Mouse (Mus musculus) heart, adult 9 months (tissue): ENCODE measurements around the gene Wscd2.

Source experiments
- DNase-seq, 2 experiments: peaks; one replicate each; pipeline ENCODE4 v3.0.0; 2022; ENCODE audit warnings: low spot score in 2 of 2

Gene Wscd2

DNA sequence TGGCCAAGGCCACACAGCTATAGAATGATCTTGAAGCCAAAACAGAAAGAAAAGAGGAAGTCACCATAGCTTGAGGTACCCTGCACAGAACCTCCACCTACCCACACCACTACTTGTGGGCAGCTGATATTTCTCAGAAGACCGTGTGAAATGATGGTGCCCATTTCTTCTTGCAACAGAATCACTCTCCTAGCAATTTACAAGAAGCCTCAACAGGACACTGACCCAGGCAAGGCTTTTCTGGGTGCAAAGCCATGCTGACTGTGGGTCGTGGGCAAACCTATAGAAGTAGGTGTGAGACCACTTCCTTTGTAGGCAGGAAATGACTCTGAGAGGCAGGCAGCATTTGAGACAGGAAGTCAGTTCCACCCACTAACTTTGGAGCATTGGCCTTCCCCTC is 49.3 kb downstream of the Wscd2 start:
- DNase-seq: no peak

DNA sequence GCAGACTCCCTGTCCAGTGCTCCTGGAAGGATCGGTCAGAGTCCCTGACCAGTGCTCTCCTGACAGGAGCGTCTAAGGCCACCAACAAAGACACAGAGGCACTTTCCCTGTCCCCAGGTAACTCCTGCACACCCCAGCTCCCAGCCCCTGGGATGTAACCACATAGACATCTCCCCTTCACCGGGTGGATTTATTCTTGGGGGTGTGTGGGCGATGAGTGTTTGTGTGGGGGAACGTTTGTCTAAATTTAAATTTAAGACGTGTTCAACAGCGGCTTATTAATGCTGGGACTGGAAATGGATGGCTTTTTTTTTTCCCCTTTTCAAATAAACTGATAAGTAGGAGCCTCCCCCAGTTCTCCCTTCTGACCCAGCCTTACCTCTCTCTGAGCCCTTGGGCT is 49.7 kb downstream of the Wscd2 start:
- DNase-seq: no peak

DNA sequence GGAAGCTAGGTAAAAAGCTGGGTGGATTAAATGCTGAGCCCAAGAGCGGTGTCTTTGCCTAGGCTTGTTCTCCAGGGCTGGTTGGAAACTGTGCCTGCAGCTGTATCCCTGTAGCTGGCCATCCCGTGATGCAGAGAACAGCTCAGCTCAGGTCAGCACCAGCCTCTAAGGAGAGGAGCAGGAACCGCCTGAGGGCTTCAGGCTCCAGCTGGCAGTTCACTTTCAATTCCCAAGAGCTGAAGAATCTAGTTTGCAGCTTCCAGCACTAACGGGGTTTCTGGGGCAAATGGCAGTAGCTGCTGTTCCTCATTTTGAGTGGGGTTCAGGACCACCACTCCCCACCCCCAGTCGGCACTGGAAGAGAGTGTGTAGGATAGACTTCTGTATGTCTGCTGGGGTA is 51.1 kb downstream of the Wscd2 start:
- DNase-seq: no peak

DNA sequence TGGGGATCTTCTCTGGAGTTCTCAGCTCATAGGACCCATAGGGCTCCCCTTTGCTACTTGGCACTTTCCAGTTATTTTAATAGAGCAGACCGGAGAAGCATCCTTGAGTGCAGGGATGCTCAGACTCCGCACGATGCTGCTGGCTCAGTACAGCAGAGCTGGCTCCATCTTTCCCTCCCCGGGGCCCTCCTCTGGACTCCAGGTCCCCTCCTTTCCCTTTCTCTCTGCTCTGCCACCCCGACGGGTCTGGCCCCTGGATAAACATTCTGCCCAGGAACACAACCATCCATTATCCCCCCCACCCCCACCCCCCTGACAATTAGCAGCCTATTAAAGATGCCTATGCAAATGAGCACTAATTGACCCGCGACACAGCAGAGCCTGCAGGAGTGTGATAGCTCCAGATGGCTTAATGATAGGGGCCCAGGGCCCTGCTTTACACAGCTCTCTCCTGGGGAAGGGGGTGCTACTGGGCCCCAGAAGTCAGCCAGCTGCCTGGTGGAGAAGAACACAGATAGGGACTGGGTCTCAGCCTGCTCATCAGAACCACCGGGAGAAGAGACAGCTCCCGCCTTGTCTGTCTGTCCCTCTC is 52.8 kb downstream of the Wscd2 start:
- no peak for DNase-seq

DNA sequence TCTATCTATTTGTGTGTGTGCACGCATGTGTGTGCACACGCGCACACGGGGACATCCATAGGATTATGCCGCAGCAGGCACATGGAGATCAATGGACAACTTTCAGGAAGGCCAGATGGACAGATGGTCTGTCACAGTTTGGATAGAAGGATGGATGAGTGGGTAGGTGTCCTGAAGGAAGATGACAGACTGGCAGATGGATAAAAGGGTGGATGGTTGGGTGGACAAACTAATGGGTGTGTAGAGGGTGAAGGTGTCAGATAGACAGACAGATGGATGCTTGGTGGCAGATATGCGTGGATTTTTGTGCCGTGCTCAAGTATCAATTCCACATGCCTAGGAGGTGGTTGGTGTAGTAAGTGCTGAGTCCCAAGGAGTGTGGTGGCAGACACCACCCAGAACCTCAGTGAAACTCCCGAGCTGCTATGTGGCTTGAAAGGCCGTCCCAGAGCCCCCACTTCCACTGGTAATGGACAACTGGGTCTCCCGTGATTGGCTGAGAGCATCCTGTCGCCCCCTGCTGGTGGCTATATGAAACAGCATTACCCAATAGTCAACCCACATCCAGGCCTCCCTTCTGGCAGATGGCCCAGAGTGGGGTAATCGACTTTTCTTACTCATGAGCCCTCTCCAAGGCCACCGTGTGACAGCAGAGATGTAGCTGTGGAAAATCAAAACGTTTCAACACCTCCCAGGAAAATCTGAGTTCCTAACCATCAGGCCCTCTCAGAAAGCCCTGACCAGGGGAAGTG is 58.0 kb downstream of the Wscd2 start:
- peak; percentile 25 to 53 for DNase-seq

DNA sequence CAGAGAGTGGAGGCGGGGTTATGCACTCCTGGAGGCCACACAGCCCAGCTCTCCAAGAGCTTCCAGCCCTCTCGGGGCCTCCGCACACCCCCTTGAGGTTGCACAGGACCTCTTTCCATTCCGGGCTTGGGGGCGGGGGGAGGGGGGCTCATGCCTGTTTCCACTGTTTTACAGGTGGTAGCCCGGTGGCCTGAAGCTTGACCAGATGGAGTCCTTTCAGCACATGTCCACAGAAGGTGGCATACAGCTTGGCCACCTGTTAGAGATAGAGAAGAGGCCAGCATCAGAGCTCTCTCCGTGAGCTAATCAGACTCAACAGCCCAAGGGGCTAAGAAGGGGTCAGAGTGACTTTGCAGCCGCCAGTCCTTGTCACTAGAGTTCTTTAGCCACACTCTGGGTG is 60.1 kb downstream of the Wscd2 start:
- no peak for DNase-seq

DNA sequence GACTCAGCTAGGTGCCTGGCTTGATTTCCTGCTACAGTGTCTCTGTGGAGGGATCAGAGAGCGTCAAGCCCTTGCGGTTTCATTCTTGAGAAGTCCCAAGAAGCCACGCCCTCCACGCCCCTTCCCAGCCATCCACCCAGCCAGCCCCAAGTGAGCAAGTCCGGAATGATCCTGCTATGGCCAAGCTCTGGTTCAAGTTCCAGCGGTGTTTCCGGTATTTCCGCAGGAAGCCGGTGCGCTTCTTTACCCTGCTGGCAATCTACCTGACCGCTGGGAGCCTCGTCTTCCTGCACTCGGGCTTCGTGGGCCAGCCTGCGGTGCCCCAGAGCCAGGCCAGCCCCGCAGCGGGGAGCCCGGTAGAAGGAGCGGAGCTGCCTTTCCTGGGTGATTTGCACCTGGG is 60.6 kb downstream of the Wscd2 start:
- DNase-seq: no peak

DNA sequence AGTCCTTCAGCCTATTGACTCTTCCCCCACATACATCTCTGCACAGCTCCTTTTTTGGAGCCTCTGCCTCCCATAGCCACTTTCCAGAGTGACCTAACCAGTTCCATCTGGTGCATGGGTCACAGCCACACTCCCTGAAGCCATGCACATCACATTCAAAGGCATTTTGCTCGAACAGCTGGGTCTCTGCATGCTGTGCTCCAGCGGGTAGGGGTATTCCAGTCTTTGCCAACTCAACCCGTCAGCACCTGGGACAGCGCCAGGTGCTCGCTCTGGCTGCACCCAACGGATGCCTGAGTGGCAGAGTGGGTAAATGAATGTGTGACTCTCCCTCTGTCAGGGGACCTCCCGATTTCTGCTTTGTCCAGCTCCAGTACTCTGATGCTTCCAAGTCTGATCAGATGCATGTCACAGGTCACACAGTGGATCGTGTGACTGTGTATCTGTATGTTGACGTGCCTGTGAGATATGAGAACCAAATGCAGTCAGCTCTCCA is 63.3 kb downstream of the Wscd2 start:
- DNase-seq: no peak

DNA sequence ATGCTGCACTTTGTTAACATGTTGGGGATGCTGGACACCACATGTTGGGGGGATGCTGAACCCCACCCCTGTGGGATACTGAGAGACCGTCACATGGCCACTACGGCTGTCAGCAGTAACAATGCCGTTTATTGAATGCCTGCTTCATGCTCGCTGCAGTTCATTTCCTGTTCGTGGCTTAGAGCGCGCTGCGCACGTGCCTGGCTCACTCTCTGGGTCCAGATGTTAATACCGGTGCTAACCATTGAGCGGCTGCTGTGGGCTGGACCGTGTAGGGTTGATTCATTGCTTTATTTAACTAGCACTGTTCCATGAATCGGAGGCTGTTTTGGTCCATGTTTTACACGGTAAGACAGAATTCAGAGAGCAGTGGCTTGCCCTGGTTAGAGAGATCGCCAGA is 64.0 kb downstream of the Wscd2 start:
- DNase-seq: no peak

DNA sequence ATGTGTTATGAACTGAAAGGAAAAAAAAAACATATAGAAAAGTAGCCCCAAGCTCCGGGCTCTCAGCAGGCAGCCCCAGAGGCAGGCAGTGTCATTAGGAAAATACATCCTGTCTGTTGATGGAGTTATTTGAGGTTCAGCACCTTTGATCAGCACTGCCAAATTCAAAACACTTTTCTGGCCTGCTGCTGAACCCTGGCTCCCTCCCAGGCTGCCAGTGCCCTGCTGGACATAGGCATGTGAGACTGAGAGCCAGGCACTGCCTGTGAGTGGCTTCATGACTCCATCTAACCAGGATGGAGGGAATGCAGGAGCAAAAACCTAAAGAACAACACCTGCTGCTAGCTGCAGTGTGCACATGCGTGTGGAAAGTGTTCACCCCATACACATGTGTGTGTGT is 64.4 kb downstream of the Wscd2 start:
- peak in 1 of 2 experiments; percentile 19 for DNase-seq

DNA sequence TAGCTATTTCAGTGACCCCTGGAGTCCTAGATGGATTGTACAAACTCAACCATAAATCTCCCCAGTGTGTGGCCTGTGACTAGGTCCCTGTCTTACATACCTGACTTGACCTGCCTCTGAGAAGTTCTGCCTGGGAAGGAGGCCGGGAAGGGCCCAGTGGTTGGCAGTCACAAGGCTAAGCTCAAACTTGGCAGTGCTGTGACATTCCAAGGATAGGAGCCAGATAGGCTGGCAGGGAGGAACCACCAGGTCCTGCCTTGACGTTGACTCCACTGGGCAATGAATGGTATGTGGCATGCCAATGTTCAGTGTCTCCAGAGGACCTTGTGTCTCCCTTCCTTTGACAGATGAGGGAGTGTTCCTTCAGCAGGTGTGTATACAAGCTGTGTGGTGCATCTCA is 65.6 kb downstream of the Wscd2 start:
- DNase-seq: peak in 1 of 2 experiments; percentile 19

DNA sequence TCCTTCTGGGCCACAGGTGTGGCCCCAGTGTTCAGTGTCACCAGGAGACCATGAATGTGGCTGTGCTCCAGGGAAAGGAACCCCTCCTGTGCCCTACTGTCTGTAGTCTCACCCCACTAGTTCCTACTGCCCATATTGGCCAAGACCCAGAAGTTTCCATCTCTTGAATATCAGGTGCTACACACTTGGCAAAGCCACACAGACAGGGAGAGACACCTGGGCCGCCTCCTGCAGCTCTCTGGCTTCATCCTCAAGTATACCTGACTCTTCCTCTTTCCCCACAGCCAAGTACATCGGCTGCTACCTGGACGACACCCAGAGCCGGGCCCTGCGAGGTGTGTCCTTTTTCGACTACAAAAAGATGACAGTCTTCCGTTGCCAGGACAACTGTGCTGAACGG is 67.9 kb downstream of the Wscd2 start:
- DNase-seq: no peak

DNA sequence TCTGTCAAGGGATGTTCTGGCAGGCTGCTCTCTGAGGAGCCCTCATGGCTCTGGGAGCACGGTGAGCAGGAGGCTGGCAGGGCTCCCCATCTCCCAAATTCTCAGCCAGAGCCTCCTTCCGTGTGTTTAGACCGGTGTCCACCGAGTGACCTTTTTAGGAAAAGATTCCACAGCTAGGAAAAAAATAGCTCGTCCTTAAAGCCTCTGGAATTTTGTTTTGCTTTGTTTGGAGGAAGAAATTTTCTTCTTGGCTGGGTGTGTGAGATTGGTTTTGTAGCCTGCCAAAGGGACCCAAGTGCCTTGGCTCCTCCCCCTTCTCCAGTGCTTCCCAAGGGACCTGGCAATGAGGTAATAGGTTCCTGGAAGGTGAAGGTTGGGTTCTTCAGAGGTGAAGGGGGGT is 69.5 kb downstream of the Wscd2 start:
- peak; percentile 14 to 15 for DNase-seq

DNA sequence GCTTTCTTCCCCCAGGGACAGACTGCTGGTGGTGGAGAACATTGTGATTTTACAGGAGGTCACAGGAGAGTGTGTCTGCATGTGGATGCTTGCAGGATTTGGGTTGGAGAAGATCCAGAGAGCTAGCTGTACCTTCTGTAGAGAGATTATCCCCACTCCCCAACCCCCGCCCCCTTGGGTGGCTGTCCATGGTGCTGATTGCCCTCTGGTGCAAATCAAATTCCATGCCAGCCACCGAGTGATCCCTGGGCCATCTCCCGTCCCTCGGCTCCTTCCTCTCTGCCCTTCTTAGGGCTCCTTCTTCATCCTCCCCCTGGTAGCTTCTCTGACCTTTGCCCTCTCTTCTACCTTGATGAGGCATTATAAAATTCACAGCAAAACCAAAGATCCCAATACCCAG is 74.3 kb downstream of the Wscd2 start:
- DNase-seq: no peak

DNA sequence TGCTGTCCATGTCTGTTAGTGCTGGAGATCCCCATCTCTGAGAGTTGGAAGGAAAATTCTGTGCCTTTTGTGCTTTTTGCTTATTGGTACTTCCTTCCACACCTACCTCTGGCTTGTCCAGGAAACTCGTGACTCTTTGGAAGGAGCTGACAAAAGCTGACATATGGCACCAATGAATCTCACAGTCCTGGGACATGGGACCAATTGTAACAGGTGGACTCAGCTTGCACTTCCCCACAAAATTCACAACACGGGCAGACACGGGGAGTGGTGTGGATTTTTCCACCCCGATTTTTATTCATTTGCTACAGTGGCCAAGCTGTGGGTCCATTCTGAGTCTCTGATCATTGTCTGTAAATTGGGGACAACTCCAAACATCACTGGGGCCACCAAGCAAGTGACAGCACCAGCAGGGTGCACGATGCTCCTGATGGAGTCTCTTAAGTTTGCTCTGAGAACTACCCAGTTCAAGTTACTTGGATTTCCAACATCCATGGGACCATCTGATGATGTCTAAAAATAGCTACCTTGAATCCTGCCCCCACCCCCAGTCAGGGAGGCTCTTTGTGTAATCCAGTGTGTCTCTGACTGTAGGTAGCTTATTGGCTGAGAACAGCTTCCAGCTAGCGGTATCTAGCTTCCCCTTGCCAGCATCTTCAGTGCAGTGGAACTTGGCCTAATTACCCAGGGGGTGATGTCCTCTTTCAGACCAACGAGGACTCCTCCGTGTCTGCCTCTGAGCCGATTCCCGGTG is 75.1 kb downstream of the Wscd2 start:
- DNase-seq: no peak

DNA sequence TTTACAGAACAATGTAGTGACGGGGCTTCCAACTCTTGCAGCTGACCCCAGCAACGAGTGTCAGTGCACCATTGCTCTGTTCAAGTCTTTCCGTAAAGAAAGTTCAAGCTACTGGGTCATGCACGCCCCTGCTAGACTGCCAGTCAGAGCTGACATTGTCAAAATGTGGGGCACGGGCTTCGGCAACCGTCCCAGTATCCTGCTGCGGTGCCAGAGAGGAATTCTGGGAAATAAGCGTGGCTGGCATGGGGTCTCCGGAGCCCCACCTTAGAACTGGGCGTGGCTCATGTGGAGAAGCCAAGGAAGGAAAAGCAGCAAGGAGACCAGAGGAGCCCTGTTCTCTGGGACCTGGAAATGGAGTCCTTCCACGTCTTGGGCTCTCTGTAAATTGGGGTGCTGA is 75.7 kb downstream of the Wscd2 start:
- no peak for DNase-seq

DNA sequence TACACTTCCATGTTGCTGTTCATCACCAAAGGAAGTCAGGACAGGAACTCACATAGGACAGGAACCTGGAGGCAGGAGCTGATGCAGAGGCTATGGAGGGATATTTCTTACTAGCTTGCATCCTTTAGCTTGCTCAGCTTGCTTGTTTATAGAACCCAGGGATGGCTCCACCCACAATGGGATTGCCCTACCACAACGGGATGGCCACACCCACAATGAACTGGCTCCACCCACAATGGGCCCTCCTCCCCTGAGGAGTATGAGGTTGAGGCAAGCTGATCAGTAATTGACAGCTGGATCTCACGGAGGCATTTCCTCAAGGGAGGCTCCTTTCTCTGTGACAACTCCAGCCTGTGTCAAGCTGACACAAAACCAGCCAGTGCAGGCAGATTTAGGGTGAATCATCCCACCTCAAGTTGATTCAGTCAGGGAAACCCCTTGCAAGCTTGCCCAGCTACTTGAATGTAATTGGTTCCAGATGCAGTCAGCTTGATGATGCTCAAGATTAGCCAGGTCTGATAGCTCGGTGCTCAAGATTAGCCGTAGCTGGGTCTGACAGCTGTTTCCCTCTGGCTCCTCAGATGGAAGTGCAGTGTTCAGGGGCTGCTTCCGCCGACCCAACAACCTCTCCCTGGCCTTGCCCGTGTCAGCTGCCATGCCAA is 80.1 kb downstream of the Wscd2 start:
- DNase-seq: no peak

DNA sequence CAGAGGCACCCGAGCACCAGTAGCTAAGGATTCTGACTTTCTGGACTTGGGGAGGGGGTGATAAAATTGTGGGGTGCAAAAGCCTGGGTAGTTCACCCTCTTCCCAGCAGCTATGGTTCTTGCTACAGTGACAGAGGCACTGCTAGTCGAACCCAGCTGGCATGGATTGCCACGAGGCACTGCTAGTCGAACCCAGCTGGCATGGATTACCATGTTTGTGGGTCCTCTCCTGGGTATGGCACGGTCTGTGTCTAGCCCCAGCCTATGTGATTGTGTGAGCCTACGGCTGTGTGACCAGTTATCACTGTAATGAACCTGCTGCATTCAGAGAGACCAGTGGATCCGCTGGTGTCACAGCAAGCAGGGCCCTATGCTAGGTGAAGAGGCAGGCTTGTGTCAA is 87.4 kb downstream of the Wscd2 start:
- DNase-seq: no peak

DNA sequence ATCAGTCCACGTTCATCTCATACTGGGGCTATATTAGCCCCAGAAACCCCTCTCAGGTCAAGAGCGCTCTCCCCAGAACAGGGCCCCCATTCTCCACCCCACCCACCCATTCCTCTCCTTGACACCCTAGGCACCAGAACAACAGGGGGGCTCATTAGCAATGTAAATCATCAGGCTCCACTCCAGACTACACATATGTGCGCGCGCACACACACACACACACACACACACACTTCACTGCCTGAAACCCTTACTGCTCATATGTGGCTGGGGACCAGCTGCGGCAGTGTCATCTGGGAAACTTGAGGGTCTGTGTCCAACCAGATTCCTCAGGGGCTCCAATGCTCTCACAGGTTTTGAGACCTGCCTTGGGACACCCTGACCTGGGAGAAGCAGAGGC is 88.3 kb downstream of the Wscd2 start:
- DNase-seq: no peak

DNA sequence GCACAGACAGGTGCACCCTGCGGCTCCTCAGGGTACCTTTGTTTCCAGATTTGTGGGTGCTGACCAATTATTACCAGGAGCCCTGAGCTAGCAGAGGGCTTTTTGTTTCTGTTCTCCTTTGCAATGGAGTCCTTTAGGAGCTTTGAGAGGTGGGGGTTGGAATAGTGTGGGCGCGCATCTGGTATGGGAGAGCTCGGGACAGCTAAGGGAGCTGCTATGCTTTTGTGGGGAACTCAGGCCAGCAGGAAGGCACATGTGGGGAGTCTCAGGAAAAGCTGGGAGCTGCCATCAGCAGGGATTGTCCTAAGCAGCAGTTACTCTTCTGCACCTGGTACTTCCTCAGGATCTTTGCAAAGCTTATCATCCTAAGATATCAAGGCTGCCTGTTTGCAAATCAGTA is 89.0 kb downstream of the Wscd2 start:
- DNase-seq: no peak

DNA sequence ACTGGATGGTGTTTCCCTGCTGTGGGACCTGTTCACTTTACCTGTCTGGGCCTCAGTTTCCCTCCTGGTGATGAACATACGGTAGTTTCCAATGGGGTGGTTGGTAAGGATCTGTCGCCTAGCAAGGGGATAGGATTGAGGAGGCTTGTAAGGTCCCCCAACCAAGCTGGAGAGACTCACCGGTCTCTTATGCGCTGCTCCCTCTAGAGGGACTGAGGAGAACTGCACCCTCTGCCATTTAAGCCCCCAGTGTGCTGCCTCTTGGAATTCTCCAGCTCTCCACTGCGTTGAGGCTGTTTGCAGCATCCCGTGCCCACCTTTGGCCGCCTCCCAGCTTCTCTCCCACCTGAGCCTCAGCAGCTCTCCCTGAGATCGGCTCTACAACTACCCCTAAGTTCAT is 90.1 kb downstream of the Wscd2 start:
- no peak for DNase-seq

DNA sequence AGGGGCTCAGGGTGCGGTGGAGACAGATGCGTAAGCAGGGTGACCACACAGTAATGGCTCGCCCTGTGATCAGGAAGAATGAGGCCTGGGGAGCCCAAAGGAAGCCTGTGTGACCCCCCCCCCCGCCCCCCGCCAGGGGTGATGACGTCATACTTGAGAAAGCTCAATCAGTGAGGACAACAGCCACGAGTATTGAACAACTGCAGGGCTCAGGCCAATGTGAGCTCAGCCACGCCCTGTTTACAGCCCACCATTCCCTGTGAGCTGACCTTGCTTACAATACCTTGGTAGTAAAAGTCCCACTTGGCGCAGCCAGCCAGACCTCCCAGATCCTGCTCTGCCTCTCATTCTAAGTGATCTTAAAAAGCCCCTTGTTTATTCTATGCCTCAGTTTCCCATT is 90.7 kb downstream of the Wscd2 start:
- no peak for DNase-seq
